In genomic region chr10:82170808-82171207, GRCm38 (mm10) we compare ENCODE assay signal across 10 mouse cellular contexts. TPM values are rescaled to one million over a fixed set of nuclear protein-coding genes. Genes with fewer than 3 reads are reported as not detected.
A peak's percentile ranks its signal among the peaks of the same experiment; 100 is the strongest.
DNase-seq lines count a peak whose midpoint lies in the region; ATAC-seq and TF ChIP-seq lines count a peak whose summit lies in the region.
"Had no signal": no experiment of that assay in that cellular context is flagged by ENCODE, and none has a peak within 500 bp of the region (broad histone marks: within the 10 kb centered on the region; RNA-seq: fewer than 3 reads in every experiment).

No protein-coding gene starts in this region.

- in situ Hi-C loops in ES-E14 (cut with MboI; ENCODE audit: low sequenced_read_pairs in 2 of 2, unreplicated experiment in 2 of 2) = no loop called here

- no peak overlapping the region for H3K4me2 ChIP-seq in kidney, embryonic 14.5 days (replicated peaks; ENCODE audit: low read depth, low read length)
- H3K4me2 ChIP-seq: embryonic facial prominence, embryonic 12.5 days; neural tube, embryonic 12.5 days had no signal

- no peaks in the 10 kb centered on the region for H3K4me1 ChIP-seq in kidney, embryonic 14.5 days (ENCODE audit: control insufficient read depth, insufficient read depth, low read length)
- H3K4me1 ChIP-seq in ES-E14 (ENCODE audit: control insufficient read depth in 2 of 2, insufficient read depth in 2 of 2, low read length in 2 of 2, poor library complexity in 1 of 2) = no peaks in the 10 kb centered on the region
- H3K4me1 ChIP-seq: embryonic facial prominence, embryonic 12.5 days; neural tube, embryonic 12.5 days had no signal

- H3K4me3 ChIP-seq in kidney, embryonic 14.5 days (ENCODE audit: low read length) = no peak overlapping the region
- H3K4me3 ChIP-seq in ES-E14 (ENCODE audit: insufficient read depth in 1 of 2, low read depth in 1 of 2, low read length in 2 of 2, poor library complexity in 1 of 2, severe bottlenecking in 1 of 2) = no peak overlapping the region
- H3K4me3 ChIP-seq: embryonic facial prominence, embryonic 12.5 days; neural tube, embryonic 12.5 days had no signal

- H3K9ac ChIP-seq in kidney, embryonic 14.5 days (ENCODE audit: low read depth, low read length) = no peak overlapping the region
- no peak overlapping the region for H3K9ac ChIP-seq in ES-E14 (ENCODE audit: insufficient read depth, low read depth, low read length, poor library complexity, severe bottlenecking)
- H3K9ac ChIP-seq: embryonic facial prominence, embryonic 12.5 days; neural tube, embryonic 12.5 days had no signal

- H3K9me3 ChIP-seq in kidney, embryonic 14.5 days (ENCODE audit: control insufficient read depth, low read length) = no peaks in the 10 kb centered on the region; the same call in 1 of the 2 replicates
- H3K9me3 ChIP-seq in ES-E14 (ENCODE audit: control insufficient read depth, insufficient read depth, low read depth, low read length) = no peaks in the 10 kb centered on the region
- H3K9me3 ChIP-seq: neural tube, embryonic 12.5 days had no signal

- H3K27me3 ChIP-seq in kidney, embryonic 14.5 days (ENCODE audit: control insufficient read depth, insufficient read depth, low read length) = no peaks in the 10 kb centered on the region
- H3K27me3 ChIP-seq: embryonic facial prominence, embryonic 12.5 days; neural tube, embryonic 12.5 days had no signal

- WGBS in kidney, embryonic 14.5 days = 60% methylated on average over 2 of the region's 2 CpGs

- H3K27ac ChIP-seq in kidney, embryonic 14.5 days (ENCODE audit: low read depth, low read length) = no peak overlapping the region
- H3K27ac ChIP-seq in ES-E14 (ENCODE audit: insufficient read depth, low read depth, low read length, poor library complexity, severe bottlenecking) = no peak overlapping the region
- H3K27ac ChIP-seq: embryonic facial prominence, embryonic 12.5 days; neural tube, embryonic 12.5 days had no signal

- no peak for ATAC-seq in kidney, embryonic 14.5 days (ENCODE audit: low FRiP score, low TSS enrichment)

- peak; percentile 20 for DNase-seq in adrenal gland, postnatal 10 days
- no peak for DNase-seq in adrenal gland, postnatal 4 days (ENCODE audit: low spot score in 2 of 2)
- peak; percentile 15 for DNase-seq in kidney, postnatal 10 days
- DNase-seq in ES-E14 (ENCODE audit: low read depth, low spot score) = peak; percentile 20
- peak; percentile 18 for DNase-seq in hindlimb bud, embryonic 11.5 days (ENCODE audit: extremely low spot score, low read depth, low spot score)
- DNase-seq in frontal cortex, postnatal 36 days (ENCODE audit: low spot score in 2 of 2) = no peak
- no peak for DNase-seq in left cerebral cortex, adult 18-20 months (ENCODE audit: low spot score in 2 of 2)

- H3K36me3 ChIP-seq in kidney, embryonic 14.5 days (ENCODE audit: control insufficient read depth, insufficient read depth, low read length) = no peaks in the 10 kb centered on the region
- no peaks in the 10 kb centered on the region for H3K36me3 ChIP-seq in ES-E14 (ENCODE audit: control insufficient read depth, insufficient read depth, low read length, poor library complexity, severe bottlenecking)
- H3K36me3 ChIP-seq: embryonic facial prominence, embryonic 12.5 days; neural tube, embryonic 12.5 days had no signal

TF ChIP-seq in ES-E14, 5 proteins besides CTCF, POLR2A, EP300 and RAD21:
- TF ChIP-seq HCFC1 (IDR thresholded peaks at IDR 0.05; ENCODE audit: borderline replicate concordance, insufficient read depth, low read length) (no peak), ZC3H11A (IDR thresholded peaks at IDR 0.05; ENCODE audit: borderline replicate concordance, low read depth, low read length) (peak; percentile 89), MAFK (IDR thresholded peaks at IDR 0.05; ENCODE audit: insufficient read depth, low read depth, low read length) (no peak), ZNF384 (IDR thresholded peaks at IDR 0.05; ENCODE audit: low read depth, low read length) (no peak), CHD2 (IDR thresholded peaks at IDR 0.05; ENCODE audit: low read depth, low read length) (no peak)

RNA-seq across cellular contexts. Expression of gene AU041133, which starts 43.0 kb away (rescaled TPM):
- 1 to 10 TPM; 3.2 to 5.2 TPM for total RNA-seq in adrenal gland, postnatal 10 days (2021)
- 10 to 100 TPM in 1 of 2 experiments, 1 to 10 TPM in 1; 9.2 to 10.8 TPM for total RNA-seq in adrenal gland, postnatal 4 days (2021)
- polyA plus RNA-seq in kidney, embryonic 14.5 days (2014; fragmentation: Nextera tagmentation; extraction: Ambion mirVana) = 6.2 and 10.6 TPM in 2 replicates
- 6.6 and 8.4 TPM in 2 replicates for total RNA-seq in ES-E14 (2012; rRNA removed)
- 1 to 10 TPM; 7.6 TPM for total RNA-seq in left cerebral cortex, adult 18-20 months (2021)

Comparison
In these comparisons a context has a peak if more than half of its experiments do, and no peak if none do; other contexts are left out.
1. DNase-seq: peak in adrenal gland, postnatal 10 days (single experiment), kidney, postnatal 10 days (single experiment), ES-E14 (single experiment) and hindlimb bud, embryonic 11.5 days (single experiment); none in adrenal gland, postnatal 4 days (0 of 2), frontal cortex, postnatal 36 days (0 of 2) and left cerebral cortex, adult 18-20 months (0 of 2).